Mouse (Mus musculus): ENCODE data around the gene Nfkb2.
A peak's percentile ranks its signal among the peaks of the same experiment; 100 is the strongest.

The Nfkb2 gene

DNA sequence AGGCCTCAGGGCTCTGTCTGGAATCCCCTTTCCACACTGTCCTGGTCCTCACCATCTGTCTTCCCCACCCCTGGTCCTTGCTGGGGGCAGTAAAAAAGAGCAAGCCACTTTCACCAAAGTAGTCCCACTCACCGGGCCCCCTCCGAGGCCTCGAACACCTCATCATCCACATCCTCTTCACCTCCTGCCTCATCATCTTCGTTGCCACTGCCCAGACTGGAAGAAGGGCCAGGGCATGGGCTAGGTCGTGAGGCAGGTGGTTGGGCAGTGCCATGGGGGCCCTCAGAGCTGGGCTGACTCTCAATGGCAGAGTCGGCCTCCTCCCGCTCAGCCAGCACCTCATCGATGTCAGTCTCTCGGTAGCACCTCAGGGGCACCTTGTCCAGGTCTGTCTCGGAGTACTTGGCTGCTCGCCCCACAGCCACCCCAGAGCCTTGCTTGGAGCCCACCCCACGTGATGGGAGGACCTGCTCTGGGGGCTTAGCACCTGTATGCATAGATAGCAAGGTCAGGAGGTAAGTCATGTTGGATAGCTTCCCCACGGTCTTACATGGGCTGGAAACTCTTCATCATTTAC lies 19.0 kb downstream of the Nfkb2 start:
- DNase-seq (ENCODE audit: extremely low spot score) = no peak

DNA sequence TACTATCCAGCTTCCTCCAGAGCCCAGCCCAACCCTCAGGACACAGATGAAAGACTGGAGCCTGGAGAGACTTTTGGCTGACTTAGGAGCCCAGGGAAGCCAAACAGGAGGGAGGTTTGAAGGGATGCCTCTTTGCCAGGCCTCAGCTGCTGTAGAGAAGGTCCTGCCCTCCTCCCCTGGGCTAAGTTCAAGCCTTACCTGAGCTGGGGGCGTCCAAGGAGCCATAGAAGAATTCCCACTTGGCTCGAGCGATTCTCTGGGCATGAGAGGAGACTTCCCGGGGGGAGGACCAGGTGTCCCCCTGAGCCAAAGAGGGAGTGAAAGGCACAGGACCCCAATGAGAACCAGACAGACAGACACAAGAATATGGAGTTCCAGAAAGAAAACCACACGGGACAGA lies 19.6 kb downstream of the Nfkb2 start:
- DNase-seq (ENCODE audit: extremely low spot score) = no peak

DNA sequence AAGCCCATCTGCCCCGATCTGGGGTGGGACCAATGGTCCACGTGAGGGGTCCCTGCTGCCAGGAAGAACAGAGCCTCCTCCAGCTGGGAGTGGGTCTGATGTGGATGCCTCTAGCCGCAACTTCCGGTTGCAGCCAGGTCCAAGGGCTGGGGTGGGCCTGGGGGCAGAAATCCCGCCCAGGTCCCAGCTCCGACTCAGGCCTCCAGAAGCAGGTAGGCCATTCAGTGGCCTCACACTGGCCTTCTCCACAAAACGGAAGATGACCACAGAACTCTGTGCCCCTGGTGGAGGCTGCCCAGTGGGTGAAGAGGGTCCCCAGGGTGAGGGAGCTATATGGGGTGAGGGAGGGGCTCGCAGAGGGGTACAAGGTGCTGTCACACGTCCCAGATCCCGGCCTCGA lies 20.2 kb downstream of the Nfkb2 start:
- no peak for DNase-seq (ENCODE audit: extremely low spot score)

DNA sequence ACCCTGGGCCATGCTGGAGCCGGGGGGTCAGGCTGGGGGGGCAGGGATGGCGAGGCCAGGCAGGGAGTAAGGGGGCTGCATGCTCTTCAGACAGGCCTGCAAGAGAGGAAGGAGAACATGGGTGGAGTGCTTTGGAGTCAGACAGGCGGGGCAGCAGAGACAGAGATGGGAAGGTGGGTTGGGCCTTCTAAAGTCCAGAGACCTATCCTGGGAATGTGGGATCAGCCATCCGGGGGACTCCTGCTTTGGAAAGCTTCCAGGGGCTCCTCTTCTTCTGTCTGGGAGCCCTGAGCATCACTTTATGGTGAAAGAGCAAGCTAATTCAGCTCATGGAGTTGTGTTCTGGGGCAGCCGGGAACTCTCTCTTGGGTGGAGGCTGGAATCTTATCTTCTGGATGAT lies 20.8 kb downstream of the Nfkb2 start:
- DNase-seq (ENCODE audit: extremely low spot score) = no peak

DNA sequence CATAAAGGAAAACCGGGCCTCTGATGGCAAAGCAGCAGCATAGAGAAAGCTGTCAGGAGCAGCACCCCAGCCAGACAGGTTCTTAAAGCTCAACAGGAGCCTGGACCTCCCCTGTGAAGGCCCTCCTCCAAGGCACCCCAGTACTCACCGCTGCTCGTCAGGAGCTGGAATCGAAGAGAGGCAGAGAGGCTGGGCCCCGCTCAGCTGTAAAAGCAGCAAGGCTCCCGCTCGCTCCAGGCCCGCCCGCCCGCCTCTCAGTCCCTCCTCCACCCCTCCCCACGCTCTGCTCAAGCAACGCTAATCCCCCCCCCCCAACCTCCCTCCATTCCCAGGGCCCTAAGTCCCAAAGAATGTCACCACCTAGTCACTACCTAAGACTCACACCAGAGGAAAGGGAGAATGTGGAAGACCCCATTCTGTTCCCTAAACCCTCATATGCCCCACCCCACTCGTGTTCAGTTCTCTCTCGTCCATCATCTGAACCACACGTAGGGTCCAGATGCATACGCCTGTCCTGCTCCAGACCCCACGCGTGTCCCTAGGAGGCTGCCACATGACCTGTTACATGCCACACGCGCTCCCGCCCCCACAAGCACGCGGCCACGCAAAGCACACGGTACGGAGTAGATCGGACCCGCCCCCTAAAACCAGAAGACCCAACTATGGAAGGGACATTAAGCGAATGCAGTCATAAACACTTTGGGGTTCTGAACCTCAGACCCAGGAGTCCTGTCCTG lies 22.1 kb downstream of the Nfkb2 start:
- DNase-seq (ENCODE audit: extremely low spot score) = no peak

DNA sequence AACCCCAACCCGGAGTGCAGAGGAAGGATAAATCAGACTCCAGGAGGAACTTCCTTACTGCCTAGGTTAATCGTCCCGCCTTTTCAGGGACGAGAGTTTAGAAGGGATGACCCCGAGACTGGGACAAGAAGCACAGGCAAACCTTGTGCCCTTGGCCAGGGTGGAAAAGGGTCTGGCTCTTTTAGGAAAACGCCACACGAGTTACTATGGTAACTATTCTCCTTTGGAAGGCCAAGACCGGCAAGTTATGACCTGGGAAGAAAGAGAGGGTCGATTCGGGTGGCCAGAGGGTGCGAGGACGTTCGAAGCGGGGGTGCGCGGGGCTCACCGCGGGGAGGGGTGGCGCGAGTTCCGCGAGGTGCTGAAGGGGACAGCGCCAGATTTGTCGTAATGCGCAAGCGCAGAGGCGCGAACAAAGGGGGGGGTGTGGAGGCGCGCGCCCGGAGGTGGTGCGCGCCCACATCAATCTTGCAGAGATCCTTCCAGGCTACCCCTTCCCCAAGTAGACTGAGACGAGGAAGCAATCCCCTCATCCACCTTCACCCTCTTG lies 22.7 kb downstream of the Nfkb2 start, which contains the start of gene Psd:
Gene Psd (minus strand): TSS at position 401 of the 550 bp plus-strand sequence.
- DNase-seq (ENCODE audit: extremely low spot score) = peak; percentile 63

DNA sequence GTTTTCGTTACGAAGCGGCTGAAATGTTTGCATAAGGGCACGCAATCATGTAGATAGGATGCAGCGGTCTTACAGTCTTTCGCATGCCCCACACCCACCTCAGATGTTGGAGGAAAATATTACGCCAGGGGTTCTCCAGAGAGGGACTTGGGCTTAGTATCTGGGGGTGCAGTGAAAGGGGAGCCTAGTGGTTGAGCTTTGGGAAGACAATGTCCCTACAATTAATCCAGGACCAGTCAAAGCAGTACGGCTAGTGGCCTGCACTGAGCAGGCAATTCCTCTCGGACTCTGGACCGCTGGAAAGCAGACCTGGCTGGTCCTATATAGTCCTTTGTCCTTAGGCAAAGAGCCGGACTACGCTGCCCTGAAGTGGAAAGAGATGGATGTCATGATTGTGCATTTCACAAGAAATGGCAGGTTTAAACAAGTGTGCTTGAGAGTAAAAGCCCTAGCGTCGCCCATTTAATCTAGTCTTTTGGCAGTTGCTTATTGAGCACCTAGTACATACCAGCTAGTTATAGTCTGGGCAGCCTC lies 23.5 kb downstream of the Nfkb2 start:
- no peak for DNase-seq (ENCODE audit: extremely low spot score)

DNA sequence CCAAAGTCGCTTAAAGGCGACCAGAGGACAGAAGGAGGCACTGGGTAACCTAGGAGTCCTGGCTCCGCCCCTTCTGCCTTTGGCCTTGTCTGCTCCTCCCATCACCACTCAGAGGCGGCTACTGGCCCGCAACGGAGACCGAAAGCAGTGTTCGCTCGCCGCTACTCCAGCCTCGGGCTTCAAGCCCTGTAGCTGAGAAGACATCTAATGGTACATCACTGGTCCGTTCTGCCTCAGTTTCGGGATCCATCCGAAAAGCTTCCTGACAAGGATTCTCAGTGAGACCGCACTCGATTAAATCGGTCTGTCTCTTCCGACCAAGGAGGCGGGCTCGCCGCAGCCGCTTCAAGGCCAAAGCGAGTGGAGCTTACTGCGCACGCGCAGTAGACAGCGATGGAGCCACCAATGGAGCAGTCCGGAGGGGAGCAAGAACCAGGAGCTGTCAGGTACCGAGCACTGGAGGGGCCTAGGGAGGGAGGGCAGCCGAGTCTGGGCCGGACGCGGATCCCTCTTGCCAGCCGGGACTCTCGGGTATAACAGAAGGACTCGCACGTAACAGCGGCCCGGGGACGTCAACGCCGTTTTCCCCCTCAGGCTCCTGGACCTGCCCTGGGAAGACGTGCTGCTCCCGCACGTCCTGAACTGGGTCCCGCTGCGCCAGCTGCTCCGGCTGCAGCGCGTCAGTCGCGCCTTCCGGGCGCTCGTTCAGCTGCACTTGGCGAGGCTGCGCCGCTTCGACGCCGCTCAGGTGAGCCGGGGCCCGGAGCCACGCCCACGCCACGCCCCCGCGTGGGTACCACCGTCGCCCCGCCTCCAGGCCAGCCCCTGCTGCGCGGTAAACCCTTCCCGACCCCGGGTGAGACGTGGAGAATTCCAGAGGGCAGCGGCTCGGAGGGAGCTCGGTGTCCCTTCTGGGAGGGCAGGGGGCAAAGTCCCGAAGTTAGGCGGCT lies 24.2 kb downstream of the Nfkb2 start, which contains the start of gene Fbxl15:
Gene Fbxl15 (plus strand): TSS at position 104 of the 950 bp plus-strand sequence.
- peak; percentile 95 for DNase-seq (ENCODE audit: extremely low spot score)

DNA sequence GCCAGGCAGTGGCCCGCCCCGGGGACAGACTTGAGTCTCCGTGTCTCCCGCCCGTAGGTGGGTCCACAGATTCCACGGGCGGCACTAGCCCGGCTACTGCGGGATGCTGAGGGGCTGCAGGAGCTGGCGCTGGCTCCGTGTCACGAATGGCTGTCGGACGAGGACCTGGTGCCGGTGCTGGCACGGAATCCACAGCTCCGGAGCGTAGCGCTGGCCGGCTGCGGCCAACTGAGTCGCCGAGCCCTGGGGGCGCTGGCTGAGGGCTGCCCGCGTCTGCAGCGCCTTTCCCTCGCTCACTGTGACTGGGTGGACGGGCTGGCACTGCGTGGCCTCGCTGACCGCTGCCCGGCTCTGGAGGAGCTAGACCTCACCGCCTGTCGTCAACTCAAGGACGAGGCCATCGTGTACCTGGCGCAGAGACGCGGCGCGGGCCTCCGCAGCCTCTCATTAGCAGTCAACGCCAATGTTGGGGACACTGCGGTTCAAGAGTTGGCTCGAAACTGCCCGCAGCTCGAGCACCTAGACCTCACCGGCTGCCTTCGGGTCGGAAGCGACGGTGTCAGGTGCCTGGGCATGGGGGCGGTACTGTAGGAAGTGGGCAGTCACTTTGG lies 25.0 kb downstream of the Nfkb2 start:
- no peak for DNase-seq (ENCODE audit: extremely low spot score)

DNA sequence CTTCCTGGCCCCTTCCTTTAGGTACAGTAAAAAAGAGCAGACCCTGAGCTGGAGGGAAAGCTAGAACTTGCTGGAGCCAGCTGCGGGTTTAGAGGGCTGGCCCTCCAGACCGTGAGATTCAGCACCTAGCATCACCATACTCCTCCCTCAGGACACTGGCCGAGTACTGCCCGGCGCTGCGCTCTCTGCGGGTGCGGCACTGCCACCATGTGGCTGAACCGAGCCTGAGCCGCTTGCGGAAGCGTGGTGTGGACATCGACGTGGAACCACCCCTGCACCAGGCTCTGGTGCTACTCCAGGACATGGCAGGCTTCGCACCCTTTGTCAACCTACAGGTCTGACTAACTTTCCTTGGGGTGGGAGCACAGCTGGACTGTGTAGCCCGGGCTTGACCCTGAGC lies 25.8 kb downstream of the Nfkb2 start:
- peak; percentile 82 for DNase-seq (ENCODE audit: extremely low spot score)

DNA sequence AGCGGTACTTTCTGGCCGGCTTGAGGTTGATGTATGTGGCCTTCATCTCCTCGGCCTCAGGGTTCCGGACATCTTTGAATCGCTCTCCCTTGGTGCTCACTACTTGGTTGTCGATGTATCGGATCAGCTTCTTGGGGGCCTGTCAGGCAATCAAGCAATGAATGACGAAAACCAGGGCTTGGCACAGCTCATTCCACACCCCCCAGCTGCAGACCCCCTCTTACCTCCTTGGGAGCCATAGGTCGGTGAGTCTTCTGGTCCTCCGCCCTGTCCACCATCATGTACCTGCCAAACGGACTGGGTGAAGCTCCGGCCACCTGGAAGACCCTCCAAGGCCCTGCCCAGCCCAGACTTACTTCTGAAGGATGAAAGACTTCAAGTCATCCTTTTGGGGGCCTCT lies 26.6 kb downstream of the Nfkb2 start:
- DNase-seq (ENCODE audit: extremely low spot score) = no peak

DNA sequence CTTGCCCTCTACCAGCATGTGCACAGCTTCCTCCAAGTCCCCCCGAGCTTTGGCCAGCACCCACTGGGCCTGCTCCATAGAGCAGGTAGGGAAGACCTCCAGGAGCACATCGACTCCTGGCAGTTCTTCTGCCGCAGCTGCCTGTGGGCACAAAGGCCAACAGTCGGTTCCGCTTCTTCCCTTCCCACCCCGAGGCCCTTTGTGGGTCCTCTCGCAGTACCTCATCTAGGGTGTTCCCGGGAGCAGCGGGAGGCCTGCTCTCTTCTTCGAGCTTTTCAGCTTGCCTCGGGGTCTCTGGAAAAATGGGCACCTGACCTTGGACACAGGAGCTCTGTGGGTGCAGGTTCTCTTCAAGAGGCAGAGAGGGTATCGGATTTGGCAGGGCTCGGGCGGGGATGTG lies 27.2 kb downstream of the Nfkb2 start:
- DNase-seq (ENCODE audit: extremely low spot score) = no peak

DNA sequence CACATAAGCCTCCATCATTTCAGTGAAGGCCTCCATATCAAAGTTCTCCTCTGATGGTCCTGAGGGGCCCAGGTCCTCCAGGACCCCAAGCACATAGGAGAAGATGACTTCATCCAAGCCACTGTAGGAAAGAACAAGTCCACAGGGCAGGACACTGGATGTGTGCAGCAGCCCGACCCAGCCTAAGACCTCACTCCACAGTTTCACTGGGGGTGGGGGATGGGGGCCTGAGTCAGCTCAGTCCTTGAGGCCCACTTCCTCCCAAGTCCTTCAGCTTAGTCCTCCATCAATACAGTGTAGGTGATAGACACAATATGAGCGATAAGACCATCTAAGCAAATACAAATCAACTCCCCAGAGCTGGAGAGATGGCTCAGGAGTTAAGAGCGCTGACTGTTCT lies 27.8 kb downstream of the Nfkb2 start:
- DNase-seq (ENCODE audit: extremely low spot score) = no peak

DNA sequence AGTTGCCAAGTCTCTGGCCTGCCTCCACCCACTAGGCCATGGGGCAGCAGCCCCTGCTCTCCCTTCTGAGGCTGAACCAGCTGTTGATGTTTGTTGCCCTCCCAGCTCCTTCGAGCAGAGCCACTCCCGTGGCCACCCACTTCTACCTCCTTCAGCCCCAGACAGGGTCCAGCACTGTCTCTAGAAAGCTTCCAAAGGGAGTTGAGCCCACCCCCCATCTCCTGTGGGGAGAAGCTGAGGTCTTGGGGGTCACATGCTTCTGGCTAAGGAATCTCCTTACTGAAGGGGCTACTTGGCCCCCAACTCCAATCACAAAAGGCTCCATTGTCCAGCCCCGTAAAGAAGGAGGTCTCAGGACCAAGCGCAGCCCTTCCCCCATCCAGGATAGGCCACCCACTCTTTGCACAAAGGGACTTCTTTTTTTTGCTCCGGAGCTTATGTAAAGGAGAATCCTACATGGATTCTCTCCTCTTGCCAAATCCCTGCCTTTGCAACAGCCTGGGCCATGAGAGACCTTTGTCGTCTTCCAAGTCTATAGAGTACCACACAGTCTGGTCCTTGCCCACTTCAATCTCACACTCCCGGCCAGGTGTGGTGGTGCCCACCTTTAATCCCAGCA lies 28.7 kb downstream of the Nfkb2 start:
- DNase-seq (ENCODE audit: extremely low spot score) = no peak

DNA sequence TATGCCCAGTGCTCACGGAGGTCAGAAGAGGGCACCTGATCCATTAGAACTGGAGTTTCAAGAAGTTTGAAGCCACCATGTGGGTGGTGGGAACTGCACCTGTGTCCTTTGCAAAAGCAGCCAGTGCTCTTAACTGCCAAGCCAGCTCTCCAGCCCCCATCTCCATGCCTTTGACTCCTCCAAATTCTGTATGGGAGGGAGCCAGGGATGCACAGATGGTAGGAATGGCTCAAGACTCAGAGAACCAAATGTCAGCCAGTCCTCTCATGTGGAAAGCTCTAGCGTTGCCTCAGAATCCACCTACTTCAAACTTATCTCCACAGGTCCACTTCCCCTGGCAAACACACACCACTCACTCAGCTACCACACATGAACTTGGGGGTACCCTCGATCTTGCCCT lies 29.8 kb downstream of the Nfkb2 start:
- DNase-seq (ENCODE audit: extremely low spot score) = no peak

DNA sequence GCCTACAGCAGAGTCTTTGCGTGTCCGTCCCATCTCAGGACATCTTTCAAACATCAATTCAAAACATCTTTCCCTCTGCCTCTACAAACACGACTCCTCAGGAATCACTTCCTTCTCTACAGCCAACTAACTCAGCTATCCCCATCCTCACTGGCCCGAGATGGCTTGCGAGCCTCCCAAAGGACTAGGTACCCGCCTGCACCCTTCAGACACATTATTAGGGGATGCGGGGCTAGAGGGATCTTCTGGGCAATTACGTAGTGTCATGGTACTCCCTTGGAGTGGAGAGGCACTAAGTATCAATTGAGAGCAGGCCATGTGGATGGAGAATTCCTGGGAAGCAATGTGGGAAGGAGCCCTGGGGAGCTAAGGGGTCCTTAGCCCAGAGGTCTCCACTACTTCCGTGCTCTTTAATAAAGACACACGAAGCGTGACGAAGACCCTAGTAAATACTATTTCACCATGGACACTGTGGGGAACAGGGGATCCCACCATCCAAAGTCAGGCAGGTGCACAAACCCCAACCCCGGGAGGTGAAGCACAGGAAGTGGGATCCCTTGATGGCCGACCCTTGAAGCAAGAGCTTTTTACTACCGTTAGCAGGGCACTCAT lies 33.7 kb downstream of the Nfkb2 start:
- no peak for DNase-seq (ENCODE audit: extremely low spot score)

DNA sequence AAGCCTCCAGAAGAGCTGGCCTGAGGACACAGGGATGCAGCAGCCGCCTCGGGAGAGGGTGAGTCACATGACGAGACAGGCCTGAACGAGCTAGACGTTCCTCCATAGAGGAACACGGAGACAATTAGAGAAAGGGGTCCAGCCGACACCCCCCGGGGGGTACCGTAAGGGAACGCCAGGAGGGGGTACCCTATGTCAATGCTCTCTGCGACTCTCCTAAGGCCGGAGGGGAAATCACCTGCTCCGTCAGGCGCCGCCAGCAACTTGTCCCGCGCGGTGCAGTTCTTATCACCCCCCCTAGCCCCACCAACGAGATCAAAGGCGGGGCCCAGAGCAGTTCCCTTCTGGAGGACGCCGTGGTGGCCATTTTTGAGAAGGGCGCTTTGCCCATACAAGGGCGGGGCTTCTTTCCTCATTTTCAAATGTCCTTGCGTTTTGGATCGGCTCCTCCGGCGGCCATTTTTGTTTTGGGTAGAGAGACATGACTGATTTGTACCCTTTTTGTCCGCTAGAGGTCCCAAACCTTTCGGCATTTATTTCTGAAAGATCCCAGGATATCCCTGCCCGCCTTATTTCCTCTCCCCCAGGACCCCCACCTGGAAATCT lies 34.3 kb downstream of the Nfkb2 start, which contains the start of gene Cuedc2:
Gene Cuedc2 (minus strand): TSS at position 372 of the 606 bp plus-strand sequence.
- peak; percentile 98 for DNase-seq (ENCODE audit: extremely low spot score)

DNA sequence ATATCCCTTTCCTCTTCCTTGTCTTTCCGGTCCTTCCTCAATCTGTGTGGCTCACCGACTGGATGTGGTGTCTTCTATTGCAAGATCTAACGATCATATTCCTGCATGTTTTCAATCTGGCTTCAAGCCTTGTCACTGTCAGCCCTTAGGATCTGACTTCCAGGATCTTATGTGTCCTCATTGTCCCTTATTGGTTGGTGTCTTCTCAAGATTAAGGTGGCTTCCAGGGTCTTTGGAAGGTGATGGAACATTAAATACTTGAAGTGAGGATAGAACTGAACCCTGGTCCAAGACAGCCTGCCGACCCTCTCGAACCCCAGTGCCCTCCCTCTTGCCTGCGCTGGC lies 34.8 kb downstream of the Nfkb2 start:
- no peak for DNase-seq (ENCODE audit: extremely low spot score)

DNA sequence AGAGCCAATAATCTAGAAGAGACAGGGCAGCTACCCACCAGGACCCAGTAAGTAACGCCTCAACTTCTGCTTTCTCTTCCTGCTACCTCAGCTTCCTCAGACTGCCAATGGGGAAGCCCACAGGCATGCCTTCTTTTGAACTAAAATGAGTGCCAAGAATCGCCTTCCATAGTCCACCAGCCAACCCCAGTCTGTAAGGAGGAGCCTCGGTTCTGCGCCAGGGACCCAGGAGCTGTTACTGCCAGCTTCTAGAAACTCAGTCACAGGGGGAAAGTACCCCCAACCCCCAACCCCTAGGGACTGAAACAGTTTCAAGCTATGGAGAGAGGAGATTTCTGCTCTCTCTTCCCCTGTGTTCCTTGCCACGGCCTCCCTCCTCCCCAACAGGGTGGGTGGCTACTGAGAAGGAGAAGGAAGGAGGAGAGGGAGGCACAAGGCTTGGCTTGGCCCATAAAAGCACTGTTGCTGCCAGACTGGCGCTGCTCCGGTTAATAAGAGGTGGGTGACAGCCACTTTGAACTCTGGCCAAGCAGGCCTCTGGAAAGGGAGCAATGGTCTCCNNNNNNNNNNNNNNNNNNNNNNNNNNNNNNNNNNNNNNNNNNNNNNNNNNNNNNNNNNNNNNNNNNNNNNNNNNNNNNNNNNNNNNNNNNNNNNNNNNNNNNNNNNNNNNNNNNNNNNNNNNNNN lies 35.3 kb downstream of the Nfkb2 start:
- DNase-seq (ENCODE audit: extremely low spot score) = no peak

Measured in embryo, embryonic 9.5 days (tissue).